Mouse (Mus musculus): Measurements from ENCODE around the gene Zbtb38. TPM values are rescaled to one million over a fixed set of nuclear protein-coding genes. Genes with fewer than 3 reads are reported as not detected.
A peak's percentile ranks its signal among the peaks of the same experiment; 100 is the strongest.

Gene Zbtb38
- total RNA-seq, 2 experiments from 2014 or later, result 42.8 to 43.1 TPM

- no peak for DNase-seq (ENCODE audit: low spot score in 2 of 2)
These were observed 20.6 kb downstream of the Zbtb38 start for GRCm38 (mm10) chr9:96731961-96732511.

GRCm38 (mm10) chr9:96731039-96731895 lies 21.4 kb downstream of the Zbtb38 start:
- DNase-seq (ENCODE audit: low spot score in 2 of 2), result no peak

- no peak for DNase-seq (ENCODE audit: low spot score in 2 of 2)
These were observed 22.4 kb downstream of the Zbtb38 start for GRCm38 (mm10) chr9:96730311-96730625.

GRCm38 (mm10) chr9:96729537-96730310 lies 22.9 kb downstream of the Zbtb38 start:
- DNase-seq (ENCODE audit: low spot score in 2 of 2), result no peak

GRCm38 (mm10) chr9:96728338-96729162 lies 24.1 kb downstream of the Zbtb38 start:
- no peak for DNase-seq (ENCODE audit: low spot score in 2 of 2)

GRCm38 (mm10) chr9:96727688-96728087 lies 24.9 kb downstream of the Zbtb38 start:
- no peak for DNase-seq (ENCODE audit: low spot score in 2 of 2)

- no peak for DNase-seq (ENCODE audit: low spot score in 2 of 2)
These were observed 26.1 kb downstream of the Zbtb38 start for GRCm38 (mm10) chr9:96726336-96727131.

- DNase-seq (ENCODE audit: low spot score in 2 of 2), result no peak
These were observed 26.9 kb downstream of the Zbtb38 start for GRCm38 (mm10) chr9:96725582-96726320.

GRCm38 (mm10) chr9:96723650-96724049 lies 29.0 kb downstream of the Zbtb38 start:
- no peak for DNase-seq (ENCODE audit: low spot score in 2 of 2)

GRCm38 (mm10) chr9:96721163-96721799 lies 31.4 kb downstream of the Zbtb38 start:
- DNase-seq (ENCODE audit: low spot score in 2 of 2), result no peak

GRCm38 (mm10) chr9:96720510-96721162 lies 32.0 kb downstream of the Zbtb38 start:
- DNase-seq (ENCODE audit: low spot score in 2 of 2), result no peak

- peak; percentile 48 to 61 for DNase-seq (ENCODE audit: low spot score in 2 of 2)
These were observed 33.0 kb downstream of the Zbtb38 start for GRCm38 (mm10) chr9:96719408-96720158.

- DNase-seq (ENCODE audit: low spot score in 2 of 2), result no peak
These were observed 33.7 kb downstream of the Zbtb38 start for GRCm38 (mm10) chr9:96718888-96719287.

- no peak for DNase-seq (ENCODE audit: low spot score in 2 of 2)
These were observed 34.2 kb downstream of the Zbtb38 start for GRCm38 (mm10) chr9:96718402-96718798.

- no peak for DNase-seq (ENCODE audit: low spot score in 2 of 2)
These were observed 34.8 kb downstream of the Zbtb38 start for GRCm38 (mm10) chr9:96717698-96718401.

GRCm38 (mm10) chr9:96716735-96717444 lies 35.7 kb downstream of the Zbtb38 start:
- DNase-seq (ENCODE audit: low spot score in 2 of 2), result no peak

GRCm38 (mm10) chr9:96716136-96716535 lies 36.5 kb downstream of the Zbtb38 start:
- no peak for DNase-seq (ENCODE audit: low spot score in 2 of 2)

All from adrenal gland, postnatal 4 days (tissue).